Mouse (Mus musculus) gastrocnemius, adult 18-20 months (tissue): ENCODE measurements around the gene Aldh1l2. TPM values are rescaled to one million over a fixed set of nuclear protein-coding genes. Genes with fewer than 3 reads are reported as not detected.

ENCODE experiments used
- DNase-seq: peaks from one replicate; pipeline ENCODE4 v3.0.0; 2021; ENCODE audit warnings: low spot score
- total RNA-seq, 2 experiments: library from RNA; stranded (reverse); gene quantifications; 2 replicates each; pipeline ENCODE4 v1.2.3; 2021

The Aldh1l2 gene
- total RNA-seq, 2 experiments from 2014 or later: 2.8 to 4.2 TPM

DNA sequence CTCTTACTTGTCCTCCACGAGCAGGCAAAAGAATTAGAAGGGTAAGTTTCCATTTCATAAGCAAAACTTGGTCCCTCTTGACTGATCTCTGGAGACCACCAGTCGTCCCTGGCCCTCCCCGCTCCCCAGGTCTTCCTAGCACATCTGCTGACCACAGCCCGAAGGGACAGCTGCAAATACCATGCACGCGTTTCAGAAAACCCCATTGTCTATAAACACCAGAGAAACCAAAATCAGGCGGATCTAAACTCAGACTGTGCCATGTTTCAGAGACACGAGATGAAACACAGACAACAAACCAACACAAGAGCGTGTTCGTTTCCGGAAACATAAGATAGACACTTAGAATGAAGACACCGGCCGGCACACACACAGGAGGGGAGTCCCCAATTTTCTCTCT, 58.7 kb downstream of the Aldh1l2 start:
- DNase-seq: no peak

DNA sequence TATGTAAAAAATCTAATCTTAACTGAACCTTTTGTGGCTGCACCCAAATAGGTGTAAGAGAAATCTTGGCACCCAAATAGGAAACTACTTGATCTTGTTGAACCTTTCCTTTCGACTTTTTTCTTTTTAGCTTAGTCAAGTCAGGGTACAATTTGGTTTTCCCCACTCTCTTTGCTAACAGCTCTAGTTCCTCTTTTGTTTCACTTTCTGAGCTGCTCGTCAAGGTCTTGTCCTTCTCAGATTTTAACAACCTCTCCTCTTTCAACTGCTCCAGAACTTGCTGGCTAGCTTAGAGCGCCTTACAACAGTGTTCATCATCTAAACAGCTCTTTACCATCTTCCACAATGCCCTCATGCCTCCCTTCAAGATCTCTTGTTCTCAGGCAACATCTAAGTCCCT, 76.4 kb downstream of the Aldh1l2 start:
- no peak for DNase-seq

DNA sequence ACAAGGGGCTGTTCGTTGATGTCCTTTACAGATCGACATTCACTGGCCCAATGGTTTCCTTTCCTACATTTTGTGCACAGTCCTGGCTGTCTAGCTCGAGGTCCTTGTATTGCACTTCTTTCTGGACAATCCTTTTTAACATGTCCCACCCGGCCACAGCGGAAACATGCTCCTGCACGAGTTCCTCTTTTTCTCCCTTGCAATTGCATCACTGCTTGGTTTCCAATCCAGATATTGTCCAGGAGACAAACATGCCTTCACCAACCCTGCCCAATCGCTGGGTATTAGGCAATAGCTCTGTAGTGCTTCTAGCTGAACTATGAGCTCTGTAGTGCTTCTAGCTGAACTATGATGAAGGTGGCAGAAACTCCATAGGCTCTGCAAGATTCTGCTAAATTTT, 85.4 kb downstream of the Aldh1l2 start:
- DNase-seq: no peak

Other genes starting within 250 kb of the Aldh1l2 start
- gene Slc41a2, start 196.3 kb downstream of the Aldh1l2 start, total RNA-seq: under 1 TPM; 0.50 to 0.53 TPM
- gene D10Wsu102e, start 173.9 kb downstream of the Aldh1l2 start, total RNA-seq: under 1 TPM; 0.45 to 0.53 TPM
- 1 to 10 TPM; 8.7 to 9.0 TPM for gene Washc4, start 9.6 kb upstream of the Aldh1l2 start, total RNA-seq
- 10 to 100 TPM; 17.8 to 18.4 TPM for gene Appl2, start 114.6 kb upstream of the Aldh1l2 start, total RNA-seq
- gene 1500009L16Rik, start 188.7 kb upstream of the Aldh1l2 start, total RNA-seq: under 1 TPM; 0.27 to 0.88 TPM